Mouse (Mus musculus) CD4-positive, CD25-positive, alpha-beta regulatory T cell, adult 2 months (primary cell): ENCODE results near the gene Ccdc59.

ENCODE experiments used
- DNase-seq: peaks from one replicate; pipeline ENCODE4 v3.0.0-alpha.2; 2012; ENCODE audit warnings: low read depth, low spot score

Gene Ccdc59

DNA sequence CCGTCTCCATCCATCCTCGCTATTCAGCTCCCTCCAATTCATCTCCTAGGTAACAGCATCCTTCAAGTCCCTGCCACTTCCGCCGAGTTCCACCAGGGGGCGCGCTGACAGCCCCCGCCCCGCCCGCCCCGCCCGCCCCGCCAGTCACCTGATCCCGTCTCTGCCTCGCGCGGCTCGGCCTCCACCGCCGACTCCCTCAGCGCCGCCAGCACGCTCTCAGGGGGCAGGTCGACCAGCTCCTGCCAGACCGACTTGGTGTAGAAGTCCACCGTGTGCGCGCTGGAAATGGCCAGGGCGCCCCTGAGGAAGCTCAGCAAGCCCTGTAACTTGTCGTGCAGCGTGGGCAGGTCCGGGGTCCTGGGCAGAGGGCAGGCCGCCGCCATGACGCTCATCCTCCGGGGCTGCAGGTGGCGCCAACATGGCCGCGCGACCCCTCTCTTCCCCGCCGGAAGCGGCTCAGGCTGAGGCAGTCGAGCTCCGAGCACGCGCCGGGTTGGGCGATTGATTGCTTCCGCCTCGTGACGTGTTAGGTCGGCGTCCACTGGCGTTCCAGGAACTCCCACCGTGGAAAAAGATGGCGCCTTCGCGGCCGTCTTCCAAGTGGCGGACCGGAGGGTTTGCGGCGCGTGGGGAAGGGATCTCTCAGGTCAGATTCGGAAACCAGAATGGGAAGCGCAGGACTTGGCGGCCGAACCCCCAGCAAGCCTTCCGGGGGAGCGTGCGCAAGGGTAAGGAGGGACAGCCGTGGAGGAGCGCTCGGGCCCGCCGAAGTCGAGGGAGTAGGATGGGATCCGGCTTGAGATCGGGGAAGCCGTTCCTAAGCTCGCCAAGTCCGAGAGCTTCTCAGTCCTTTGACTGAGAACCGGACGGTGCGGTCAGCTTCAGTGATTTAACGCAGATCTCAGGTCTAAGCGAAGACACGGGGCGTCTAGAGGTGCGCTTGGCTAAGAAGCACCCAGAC is at the start of gene Ccdc59, which contains the start of gene Mettl25:
Gene Ccdc59, plus strand, starts transcription at position 140 of the 961 bp plus-strand sequence.
Gene Mettl25, minus strand, starts transcription at position 453 of the 961 bp plus-strand sequence.
- peak; percentile 99 for DNase-seq

DNA sequence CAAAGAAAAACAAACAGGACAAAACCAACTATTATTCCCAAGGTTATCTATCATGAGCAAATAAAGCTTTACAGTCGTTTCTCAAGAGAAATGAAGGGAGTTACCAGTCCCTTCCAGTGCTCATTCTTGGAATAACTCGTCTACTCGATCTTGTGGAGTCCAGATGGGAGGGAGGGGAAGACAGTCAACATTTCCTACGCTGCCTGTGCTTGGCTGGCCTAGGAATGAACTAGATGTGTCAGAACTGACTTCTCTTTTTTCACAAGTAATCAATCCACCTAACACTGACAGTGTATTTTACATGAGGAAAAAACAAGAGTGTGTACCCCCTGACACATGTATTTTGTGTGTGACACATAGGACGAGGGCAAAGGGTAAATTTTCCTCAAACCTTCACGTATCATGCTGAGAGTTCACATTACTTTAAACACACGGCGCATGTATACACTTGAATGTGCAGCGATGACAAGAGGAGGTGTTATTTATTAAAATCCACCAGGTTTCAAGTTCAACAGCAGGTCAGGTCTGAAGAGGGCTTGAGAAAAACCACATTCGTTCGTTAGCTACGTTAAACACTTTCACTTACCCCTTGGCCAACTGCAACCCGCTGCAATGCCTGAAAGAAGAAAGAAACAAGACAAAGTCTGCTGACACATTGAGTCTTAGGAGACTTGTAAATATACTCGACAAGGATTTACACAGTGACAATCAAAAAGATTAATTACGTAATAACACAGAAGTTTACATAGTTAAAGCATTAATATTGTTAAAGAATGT is 46.9 kb upstream of the Ccdc59 start:
- DNase-seq: no peak

DNA sequence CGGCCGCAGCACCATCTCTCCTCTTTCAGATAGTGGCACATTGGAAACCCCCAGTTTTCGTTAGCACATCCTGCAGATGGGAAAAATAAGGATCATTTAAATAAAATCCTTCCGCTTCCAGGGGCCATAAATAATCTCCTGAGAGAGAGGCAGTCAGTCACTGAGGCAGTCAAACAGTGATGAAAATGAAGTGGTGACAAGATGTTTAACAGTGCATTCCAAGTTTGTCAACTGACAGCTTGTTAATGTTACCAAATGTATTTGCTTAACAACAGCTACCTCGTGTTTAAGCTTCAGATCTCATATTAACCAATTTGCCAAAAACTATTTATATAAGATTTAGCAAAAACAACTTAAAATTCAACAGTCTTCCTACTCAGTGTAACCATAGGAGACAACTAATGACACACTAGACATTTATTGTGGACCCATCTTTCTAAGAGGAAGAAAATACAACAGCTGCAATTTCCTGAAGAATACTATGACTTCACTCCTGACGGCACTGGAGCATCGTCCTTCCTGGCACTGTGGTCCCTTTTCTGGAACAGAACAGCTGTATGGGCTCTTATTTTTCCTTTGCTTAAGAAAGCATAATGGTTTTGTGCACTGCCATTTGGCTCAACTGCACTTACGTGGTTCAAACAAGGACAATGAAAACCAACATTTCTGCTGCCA is 43.5 kb upstream of the Ccdc59 start:
- no peak for DNase-seq

DNA sequence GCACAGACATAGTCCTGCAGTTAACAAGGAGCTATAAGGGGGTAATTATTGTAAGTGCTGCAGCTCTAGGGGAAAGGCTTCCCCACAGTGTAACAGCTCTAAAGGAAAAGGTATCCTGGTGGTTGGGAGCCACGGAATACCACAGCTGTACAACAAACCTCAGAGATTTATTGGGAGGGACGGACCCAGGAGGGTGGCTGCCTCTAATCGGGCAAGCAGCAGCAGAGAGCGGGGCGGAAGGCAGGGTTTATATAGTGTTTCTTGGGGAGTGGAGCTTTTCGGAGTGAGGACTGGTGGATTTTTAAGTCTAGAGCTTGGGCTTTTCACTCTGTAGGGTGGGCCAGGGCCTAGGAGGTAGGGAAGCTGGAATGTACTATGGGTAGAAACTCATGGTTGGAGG is 39.7 kb upstream of the Ccdc59 start:
- no peak for DNase-seq

DNA sequence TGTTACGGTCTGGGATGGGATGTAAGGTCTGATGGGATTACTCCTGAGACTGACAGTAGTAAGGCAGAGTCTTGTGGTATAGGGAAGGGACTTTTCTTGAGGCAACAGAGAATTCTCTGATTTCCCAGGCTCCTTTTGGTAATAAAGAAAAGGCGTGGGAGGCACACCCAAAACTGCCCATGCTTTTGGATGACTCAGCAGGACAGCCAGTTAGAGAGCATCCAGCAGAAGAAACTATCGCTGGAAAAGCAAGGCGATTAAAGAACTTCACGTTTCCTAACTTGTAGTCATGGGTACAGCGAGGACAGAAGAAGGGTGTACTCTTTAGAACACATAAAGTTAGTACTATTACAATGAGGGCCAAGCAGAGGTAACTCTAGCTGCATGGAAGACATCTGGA is 38.7 kb upstream of the Ccdc59 start:
- no peak for DNase-seq

DNA sequence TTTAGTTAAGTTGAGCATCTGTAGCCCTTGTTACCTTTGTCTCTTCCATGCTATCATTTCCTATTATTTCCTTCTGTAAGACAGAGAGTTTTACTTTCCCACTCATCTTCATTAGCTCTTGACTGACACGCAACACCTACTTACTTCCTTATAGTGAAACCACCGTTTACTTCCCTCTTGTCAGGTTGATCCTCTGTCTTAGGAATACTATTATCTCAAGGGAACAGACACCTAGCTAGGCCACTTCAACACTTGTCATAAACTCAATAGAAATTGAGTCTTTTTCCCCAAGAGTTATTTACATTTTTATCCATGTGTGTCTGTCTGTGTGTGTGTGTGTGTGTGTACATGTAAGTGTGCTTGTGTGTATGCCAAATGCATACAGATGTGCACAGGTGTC is 37.4 kb upstream of the Ccdc59 start:
- no peak for DNase-seq

DNA sequence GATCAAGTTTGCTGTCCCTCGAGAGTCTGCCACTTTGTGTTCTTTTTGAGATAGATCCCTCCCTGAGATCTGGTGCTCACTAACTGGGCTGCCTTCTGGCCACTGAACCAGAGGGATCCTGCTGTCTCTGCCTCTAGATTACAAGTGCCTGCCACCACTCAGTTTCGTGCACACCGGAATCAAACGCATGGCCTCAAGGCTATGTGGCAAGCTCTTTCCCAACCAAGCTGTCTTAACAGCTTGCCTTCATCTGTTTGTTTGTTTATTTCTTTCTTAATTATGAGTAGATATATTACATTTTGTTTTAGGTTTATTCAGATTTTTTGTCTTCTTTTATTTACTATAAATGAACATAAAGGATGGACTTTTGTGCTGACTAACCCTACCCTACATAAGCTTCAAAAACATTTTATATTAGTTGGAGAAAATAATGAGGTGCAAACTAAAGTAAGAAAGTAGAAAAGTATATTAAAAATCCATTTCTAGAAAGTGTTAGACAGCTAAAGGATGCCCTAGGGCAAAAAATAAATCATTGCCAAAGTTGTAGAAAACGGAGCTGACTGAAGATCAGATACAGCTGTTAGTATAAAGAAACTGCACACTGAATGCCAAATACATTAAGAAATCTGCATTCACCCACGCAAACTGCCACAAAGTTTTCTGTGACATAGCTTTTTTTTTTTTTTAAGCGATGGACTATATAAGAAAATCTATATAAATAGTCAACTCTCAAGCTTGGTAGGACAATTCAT is 34.4 kb upstream of the Ccdc59 start:
- DNase-seq: no peak

DNA sequence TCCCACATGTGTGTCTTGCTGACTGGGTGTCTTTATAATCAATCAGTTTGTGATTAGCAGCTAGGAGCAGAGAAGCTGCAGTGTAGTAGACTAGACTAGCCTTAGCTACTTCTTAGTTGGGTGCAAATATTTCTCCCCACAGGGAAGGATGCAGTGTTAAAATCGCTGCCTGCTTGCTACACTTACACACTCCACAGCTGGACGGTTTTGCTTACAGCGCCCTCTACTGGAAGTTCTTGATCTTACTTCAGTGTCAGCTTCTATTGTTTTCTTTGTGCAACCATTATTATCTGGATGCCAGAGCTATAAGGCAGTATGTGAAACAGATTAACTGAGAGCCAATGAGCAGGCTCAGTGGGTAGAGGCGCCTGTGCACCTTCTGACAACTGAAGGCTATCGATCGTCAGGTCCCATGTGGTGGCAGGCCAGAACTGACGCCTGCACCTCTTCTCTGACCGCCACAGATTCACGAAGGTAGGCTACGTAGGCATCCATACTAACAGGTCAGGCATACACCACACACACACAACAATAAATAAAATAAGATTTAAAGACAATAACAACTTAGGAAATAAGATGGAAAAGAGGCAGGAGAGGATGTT is 6.1 kb upstream of the Ccdc59 start:
- DNase-seq: peak; percentile 68

DNA sequence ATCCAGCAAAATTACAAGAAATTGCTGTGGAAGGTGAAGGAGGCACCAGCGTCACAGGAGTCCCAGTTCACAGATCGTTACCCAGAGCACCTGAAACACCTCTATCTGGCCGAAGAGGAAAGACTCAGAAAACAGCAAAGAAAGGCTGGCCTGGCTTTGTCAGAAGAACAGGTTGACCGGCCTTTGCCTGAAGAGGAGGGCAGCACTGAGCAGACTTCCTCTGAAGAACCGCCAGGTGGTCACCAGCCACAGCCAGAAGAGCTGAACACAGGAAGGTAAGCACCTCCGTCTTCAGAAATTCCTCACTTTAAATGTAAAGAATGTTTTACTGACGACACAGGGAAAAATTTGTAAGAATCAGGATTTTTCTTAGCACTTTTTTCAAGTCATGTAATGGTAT is 1.7 kb downstream of the Ccdc59 start:
- DNase-seq: no peak

DNA sequence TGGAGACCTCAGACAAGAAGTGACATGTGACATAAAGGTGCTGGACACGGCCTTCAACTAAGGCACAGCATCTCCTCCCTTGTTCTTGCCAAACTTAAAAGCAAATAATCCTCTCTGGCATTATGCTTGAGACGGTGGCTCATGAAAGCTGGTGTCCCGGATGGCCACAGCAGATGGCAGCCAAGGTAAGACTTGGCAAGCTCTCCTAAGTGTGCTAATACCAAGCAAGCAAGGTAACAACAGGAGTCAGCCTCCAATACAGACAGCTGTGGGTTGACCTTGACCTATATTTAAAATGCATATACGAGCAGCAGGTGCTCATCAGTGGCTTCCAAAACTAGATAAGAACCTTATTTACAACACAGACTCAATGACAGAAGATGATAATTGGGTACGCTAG is 9.4 kb downstream of the Ccdc59 start:
- DNase-seq: no peak

DNA sequence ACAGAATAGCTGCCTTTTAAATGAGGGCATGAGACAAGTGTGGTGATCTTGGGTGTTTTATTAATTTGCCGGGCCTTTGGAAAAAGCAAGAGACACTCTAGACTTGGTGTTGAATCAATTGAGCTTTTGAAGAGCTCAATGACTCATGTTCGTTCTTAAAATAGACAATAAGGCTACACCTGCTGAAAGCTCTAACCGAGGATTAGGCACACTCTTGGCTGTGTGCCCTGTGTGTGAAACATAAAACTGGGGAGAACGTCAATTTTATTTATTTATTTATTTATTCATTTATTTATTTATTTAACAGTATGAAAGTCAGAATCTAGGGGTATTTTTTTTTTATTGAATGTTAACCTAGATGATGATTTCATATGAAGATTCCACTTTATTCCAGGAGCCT is 10.3 kb downstream of the Ccdc59 start:
- no peak for DNase-seq

DNA sequence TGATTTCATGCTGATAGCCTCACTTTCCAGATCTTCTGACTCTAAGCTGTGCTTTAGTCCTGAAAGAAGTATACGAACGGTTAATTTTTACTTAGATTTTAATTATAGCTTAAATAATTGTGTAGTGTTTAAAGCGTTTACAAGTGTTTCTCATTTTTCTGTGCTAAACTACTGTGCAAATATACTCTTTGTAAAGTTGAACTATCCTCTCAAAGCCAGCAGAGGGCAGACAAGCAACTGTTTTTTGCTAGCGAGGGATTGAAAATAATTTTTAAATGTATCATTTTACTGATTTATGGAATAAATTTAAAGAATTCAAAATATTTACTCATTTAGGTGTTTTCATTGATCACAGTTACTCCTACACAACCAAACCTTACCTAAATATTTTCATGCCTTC is 26.4 kb downstream of the Ccdc59 start:
- no peak for DNase-seq
